Comparison of ENCODE assay signal across 9 mouse cellular contexts in genomic region chr17:49468223-49468622, GRCm38 (mm10). TPM values are rescaled to one million over a fixed set of nuclear protein-coding genes. Genes with fewer than 3 reads are reported as not detected.
A peak's percentile ranks its signal among the peaks of the same experiment; 100 is the strongest.
DNase-seq lines count a peak whose midpoint lies in the region; ATAC-seq and TF ChIP-seq lines count a peak whose summit lies in the region.
"Had no signal": no experiment of that assay in that cellular context is flagged by ENCODE, and none has a peak within 500 bp of the region (broad histone marks: within the 10 kb centered on the region; RNA-seq: fewer than 3 reads in every experiment).

No protein-coding gene starts in this region.

- H3K4me2 ChIP-seq in CH12.LX (ENCODE audit: insufficient read depth, low read depth, poor library complexity, severe bottlenecking) = no peak overlapping the region
- no peak overlapping the region for H3K4me2 ChIP-seq in kidney, postnatal 0 days (ENCODE audit: low read length)
- no peak overlapping the region for H3K4me2 ChIP-seq in liver, embryonic 12.5 days

- in situ Hi-C loops in CH12.LX (cut with MboI; ENCODE audit: low pct_ligation_motif_present, low pct_unique_long_range_greater_than_20kb, low sequenced_read_pairs) = no loop called here

- no peaks in the 10 kb centered on the region for H3K9me3 ChIP-seq in CH12.LX (replicated peaks; ENCODE audit: low read length)
- no peaks in the 10 kb centered on the region for H3K9me3 ChIP-seq in kidney, postnatal 0 days (replicated peaks; ENCODE audit: low read length)
- no peaks in the 10 kb centered on the region for H3K9me3 ChIP-seq in liver, embryonic 12.5 days (replicated peaks)

- no peaks in the 10 kb centered on the region for H3K79me2 ChIP-seq in CH12.LX (replicated peaks; ENCODE audit: control insufficient read depth, extremely low read depth, insufficient read depth, poor library complexity, severe bottlenecking)
- no peaks in the 10 kb centered on the region for H3K79me2 ChIP-seq in heart, adult 2 months (replicated peaks; ENCODE audit: control insufficient read depth, insufficient read depth, low read length)

- intact Hi-C loops in heart, adult 2 months (cut with DNase I) = loop anchor here (1.0 kb wide), 2 partner anchors 384 to 430 kb away; no protein-coding TSS in a partner anchor

- dilution Hi-C loops in CH12.LX (cut with MboI; ENCODE audit: extremely low pct_ligation_motif_present, extremely low pct_unique_long_range_greater_than_20kb, low sequenced_read_pairs) = no loop called here

- peaks cover 3 to 19% of the 10 kb centered on the region in 2 experiments for H3K4me1 ChIP-seq in CH12.LX (ENCODE audit: control insufficient read depth in 1 of 2, insufficient read depth in 2 of 2)
- H3K4me1 ChIP-seq in heart, adult 2 months (ENCODE audit: control insufficient read depth, insufficient read depth, low read length) = no peaks in the 10 kb centered on the region
- no peaks in the 10 kb centered on the region for H3K4me1 ChIP-seq in kidney, postnatal 0 days (replicated peaks; ENCODE audit: insufficient read depth, low read length)
- peaks cover 10% of the 10 kb centered on the region for H3K4me1 ChIP-seq in liver, embryonic 12.5 days

- TF ChIP-seq POLR2A in CH12.LX (IDR thresholded peaks at IDR 0.05; ENCODE audit: low read depth, low read length) = no peak
- TF ChIP-seq POLR2A in heart, adult 2 months (IDR thresholded peaks at IDR 0.05; ENCODE audit: insufficient read depth, low read depth, low read length) = no peak

- DNase-seq in CH12.LX (ENCODE audit: extremely low read depth) = peak; percentile 58
- DNase-seq in adrenal gland, postnatal 25 days = peak; percentile 77
- DNase-seq in embryo, embryonic 9.5 days (ENCODE audit: extremely low spot score) = peak; percentile 58
- peak; percentile 65 to 87 for DNase-seq in heart, adult 2 months
- peak; percentile 88 for DNase-seq in kidney, postnatal 0 days (ENCODE audit: low spot score)
- DNase-seq in ovary, postnatal 36 days (ENCODE audit: low spot score) = peak; percentile 76
- DNase-seq in thymus, postnatal 4 days = peak; percentile 73

- TF ChIP-seq CTCF in CH12.LX (conservative IDR thresholded peaks at IDR 0.05 in 1 of 2, IDR thresholded peaks at IDR 0.05 in 1 of 2; ENCODE audit: low read depth in 2 of 2, low read length in 2 of 2) = peak; percentile 68 to 100
- TF ChIP-seq CTCF in heart, adult 2 months (IDR thresholded peaks at IDR 0.05) = no peak
- TF ChIP-seq CTCF in kidney, postnatal 0 days (IDR thresholded peaks at IDR 0.05; ENCODE audit: low read depth) = peak; percentile 99

- no peak overlapping the region for H3K4me3 ChIP-seq in CH12.LX (replicated peaks in 1 of 3; ENCODE audit: low read depth in 2 of 3, low read length in 2 of 3, poor library complexity in 1 of 3)
- H3K4me3 ChIP-seq in heart, adult 2 months = no peak overlapping the region
- H3K4me3 ChIP-seq in kidney, postnatal 0 days (replicated peaks; ENCODE audit: low read depth, low read length) = no peak overlapping the region
- no peak overlapping the region for H3K4me3 ChIP-seq in liver, embryonic 12.5 days
- H3K4me3 ChIP-seq: erythroblast, embryonic 14.5 days had no signal

- peak; percentile 77 for TF ChIP-seq RAD21 in CH12.LX (IDR thresholded peaks at IDR 0.05; ENCODE audit: low read depth, low read length)

- no peak overlapping the region for H3K9ac ChIP-seq in CH12.LX (ENCODE audit: insufficient read depth, low read depth)
- H3K9ac ChIP-seq in heart, adult 2 months (ENCODE audit: low read depth, low read length) = no peak overlapping the region
- no peak overlapping the region for H3K9ac ChIP-seq in kidney, postnatal 0 days (ENCODE audit: low read depth, low read length)
- H3K9ac ChIP-seq in liver, embryonic 12.5 days = no peak overlapping the region

- no peak for TF ChIP-seq EP300 in CH12.LX (IDR thresholded peaks at IDR 0.05; ENCODE audit: low read length)
- TF ChIP-seq EP300 in heart, adult 2 months (IDR thresholded peaks at IDR 0.05; ENCODE audit: insufficient read depth, low read depth, low read length) = no peak

- no peaks in the 10 kb centered on the region for H3K27me3 ChIP-seq in CH12.LX (replicated peaks)
- H3K27me3 ChIP-seq in heart, adult 2 months (ENCODE audit: control insufficient read depth, insufficient read depth, low read length) = no peaks in the 10 kb centered on the region
- no peaks in the 10 kb centered on the region for H3K27me3 ChIP-seq in kidney, postnatal 0 days (ENCODE audit: insufficient read depth, low read length)
- H3K27me3 ChIP-seq in liver, embryonic 12.5 days (replicated peaks) = no peaks in the 10 kb centered on the region; the same call in 1 of the 2 replicates

- H3K27ac ChIP-seq in CH12.LX (ENCODE audit: insufficient read depth, low read depth) = no peak overlapping the region
- no peak overlapping the region for H3K27ac ChIP-seq in heart, adult 2 months
- H3K27ac ChIP-seq in kidney, postnatal 0 days = no peak overlapping the region
- no peak overlapping the region for H3K27ac ChIP-seq in liver, embryonic 12.5 days

- ATAC-seq in kidney, postnatal 0 days (replicated peaks; ENCODE audit: low FRiP score, low read depth) = 0 out of 2 replicates have a peak, but pooled peaks have one; percentile 40
- ATAC-seq in liver, embryonic 12.5 days = peak; percentile 43; the same call in 1 of the 2 replicates

- WGBS in heart, adult 2 months = 21% methylated on average over 4 of the region's 4 CpGs
- WGBS in kidney, postnatal 0 days = 29% methylated on average over 4 of the region's 4 CpGs
- WGBS in liver, embryonic 12.5 days (ENCODE audit: insufficient replicate concordance) = 26% methylated on average over 4 of the region's 4 CpGs

- H3K36me3 ChIP-seq in CH12.LX (replicated peaks in 1 of 2; ENCODE audit: control insufficient read depth in 1 of 2, insufficient read depth in 1 of 2, low read length in 1 of 2) = no peaks in the 10 kb centered on the region
- no peaks in the 10 kb centered on the region for H3K36me3 ChIP-seq in heart, adult 2 months (ENCODE audit: control insufficient read depth, insufficient read depth, low read length)
- no peaks in the 10 kb centered on the region for H3K36me3 ChIP-seq in kidney, postnatal 0 days (ENCODE audit: insufficient read depth, low read length)
- H3K36me3 ChIP-seq in liver, embryonic 12.5 days = no peaks in the 10 kb centered on the region

TF ChIP-seq in CH12.LX, 34 proteins besides CTCF, POLR2A, EP300 and RAD21:
- TF ChIP-seq NELFE (IDR thresholded peaks at IDR 0.05; ENCODE audit: low read depth, low read length) (peak; percentile 88; the same call in 1 of the 2 replicates), USF1 (IDR thresholded peaks at IDR 0.05; ENCODE audit: low read depth, low read length) (no peak), RCOR1 (conservative IDR thresholded peaks at IDR 0.05; ENCODE audit: low read depth, low read length) (no peak), GABPA (IDR thresholded peaks at IDR 0.05; ENCODE audit: insufficient replicate concordance, low read depth, low read length) (no peak), HCFC1 (IDR thresholded peaks at IDR 0.05; ENCODE audit: low read depth, low read length) (no peak), BHLHE40 (IDR thresholded peaks at IDR 0.05; ENCODE audit: low read depth, low read length) (no peak), UBTF (IDR thresholded peaks at IDR 0.05; ENCODE audit: low read depth, low read length) (no peak), ZC3H11A (IDR thresholded peaks at IDR 0.05; ENCODE audit: low read depth, low read length) (peak; percentile 47), TCF12 (IDR thresholded peaks at IDR 0.05; ENCODE audit: low read depth, low read length) (no peak), POLR2AphosphoS2 (IDR thresholded peaks at IDR 0.05; ENCODE audit: low read depth, low read length) (no peak), MAX (IDR thresholded peaks at IDR 0.05; ENCODE audit: low read length) (no peak), SIN3A (IDR thresholded peaks at IDR 0.05; ENCODE audit: low read length) (no peak), SMC3 (IDR thresholded peaks at IDR 0.05; ENCODE audit: low read depth, low read length) (peak; percentile 91), TBP (conservative IDR thresholded peaks at IDR 0.05; ENCODE audit: low read depth, low read length) (no peak)

RNA-seq across cellular contexts. Expression of gene Mocs1, which starts 40.1 kb away (rescaled TPM):
- total RNA-seq in CH12.LX (2012; rRNA removed) = 6.4 and 7.3 TPM in 2 replicates
- 2.9 and 3.7 TPM in 2 replicates for total RNA-seq in CH12.LX (2014; rRNA removed)
- polyA plus RNA-seq in CH12.LX (2012; ENCODE audit: insufficient read length, low read depth) = 8.8 and 9.4 TPM in 2 replicates
- 30.0 and 52.2 TPM in 2 replicates for total RNA-seq in adrenal gland, postnatal 25 days (2021)
- 10 to 100 TPM; 19.2 to 20.9 TPM for total RNA-seq in heart, adult 2 months (2021)
- polyA plus RNA-seq in heart, adult 2 months (2012; rRNA removed) = 11.7 and 13.4 TPM in 2 replicates
- polyA plus RNA-seq in kidney, postnatal 0 days (2015; fragmentation: Nextera tagmentation; extraction: Ambion mirVana) = 5.7 and 7.2 TPM in 2 replicates
- 6.5 and 9.4 TPM in 2 replicates for polyA plus RNA-seq in liver, embryonic 12.5 days (2016; fragmentation: Nextera tagmentation; extraction: Ambion mirVana)
